Mouse (Mus musculus) olfactory bulb, adult 2 months (tissue): ENCODE data around the gene Srp68. TPM values are rescaled to one million over a fixed set of nuclear protein-coding genes. Genes with fewer than 3 reads are reported as not detected.

Experiments
- H3K27ac ChIP-seq: fragments of 200-500 bp; 2 replicates; pipeline ENCODE4 v1.5.1; 2012; ENCODE audit warnings: low read depth, low read length; ENCODE audit not compliant: insufficient read depth
- H3K4me1 ChIP-seq: fragments of 200-500 bp; 2 replicates; pipeline ENCODE4 v1.6.1; 2012; ENCODE audit warnings: low read length; ENCODE audit not compliant: control insufficient read depth, insufficient read depth
- H3K4me3 ChIP-seq: fragments of 200-500 bp; 2 replicates; pipeline ENCODE4 v1.5.1; 2012; ENCODE audit warnings: mild to moderate bottlenecking, low read depth, low read length, moderate library complexity; ENCODE audit not compliant: insufficient read depth
- CTCF ChIP-seq: fragments of 200-500 bp; IDR thresholded peaks from 2 replicates; pipeline ENCODE4 v1.5.1; 2012; ENCODE audit warnings: low read depth, mild to moderate bottlenecking, low read length, moderate library complexity; ENCODE audit not compliant: insufficient read depth
- POLR2A ChIP-seq: fragments of 200-500 bp; IDR thresholded peaks from 2 replicates; pipeline ENCODE4 v1.6.1; 2012; ENCODE audit warnings: mild to moderate bottlenecking, low read depth, low read length, moderate library complexity; ENCODE audit not compliant: insufficient read depth
- WGBS: fragments of 180-500 bp; shearing (Covaris S2); methylation state at CpG from one replicate; pipeline ENCODE4 v1.1.7; 2018; 5-methylcytosine and 5-hydroxymethylcytosine counted together
- polyA plus RNA-seq: library from polyadenylated mRNA; stranded (reverse); fragments of >200 nt; gene quantifications from 2 replicates; pipeline ENCODE4 v1.2.4, GENCODE M21; 2012; ENCODE audit warnings: low replicate concordance; ENCODE audit not compliant: missing spikeins, insufficient read depth, insufficient read length

The Srp68 gene
- polyA plus RNA-seq, 1 experiment = not detected

GRCm38 (mm10) chr11:116305423-116305822, 31.4 kb upstream of the Srp68 start:
- WGBS = 96% methylated on average over 2 of the region's 2 CpGs
- H3K27ac ChIP-seq = no peak overlapping the region
- no peak overlapping the region for H3K4me3 ChIP-seq

GRCm38 (mm10) chr11:116298621-116299020, 24.6 kb upstream of the Srp68 start:
- TF ChIP-seq POLR2A = no peak
- TF ChIP-seq CTCF = no peak
- Histone ChIP-seq H3K27ac (no peak overlapping the region), H3K4me1 (no peaks in the 10 kb centered on the region), H3K4me3 (no peak overlapping the region)
- 89% methylated on average over 6 of the region's 6 CpGs for WGBS

More at GRCm38 (mm10) chr11:116305423-116305822, 31.4 kb upstream of the Srp68 start:
- no peak for TF ChIP-seq POLR2A
- no peak for TF ChIP-seq CTCF
- peaks cover 7% of the 10 kb centered on the region for H3K4me1 ChIP-seq

- H3K4me1 ChIP-seq = no peaks in the 10 kb centered on the region
- WGBS = 93% methylated on average over 11 of the region's 11 CpGs
- no peak overlapping the region for H3K27ac ChIP-seq
- TF ChIP-seq CTCF (no peak), POLR2A (no peak)
- H3K4me3 ChIP-seq = no peak overlapping the region
Measured at GRCm38 (mm10) chr11:116298221-116298620, 24.2 kb upstream of the Srp68 start.

- no peaks in the 10 kb centered on the region for H3K4me1 ChIP-seq
- no peak overlapping the region for H3K27ac ChIP-seq
- 79% methylated on average over 3 of the region's 3 CpGs for WGBS
- H3K4me3 ChIP-seq = no peak overlapping the region
- TF ChIP-seq POLR2A = no peak
- TF ChIP-seq CTCF = no peak
Measured at GRCm38 (mm10) chr11:116297017-116297416, 23.0 kb upstream of the Srp68 start.

- WGBS = 83% methylated on average over 8 of the region's 8 CpGs
- Histone ChIP-seq H3K4me1 (no peaks in the 10 kb centered on the region), H3K4me3 (no peak overlapping the region), H3K27ac (no peak overlapping the region)
- no peak for TF ChIP-seq CTCF
Measured at GRCm38 (mm10) chr11:116296191-116296734, 22.2 kb upstream of the Srp68 start.

GRCm38 (mm10) chr11:116294319-116294718, 20.3 kb upstream of the Srp68 start:
- WGBS = 28% methylated on average over 5 of the region's 5 CpGs
- TF ChIP-seq CTCF = no peak
- no peak for TF ChIP-seq POLR2A
- no peaks in the 10 kb centered on the region for H3K4me1 ChIP-seq
- no peak overlapping the region for H3K4me3 ChIP-seq
- H3K27ac ChIP-seq = no peak overlapping the region

GRCm38 (mm10) chr11:116293538-116294137, 19.6 kb upstream of the Srp68 start:
- WGBS = 86% methylated on average over 12 of the region's 12 CpGs
- Histone ChIP-seq H3K4me1 (no peaks in the 10 kb centered on the region), H3K4me3 (no peak overlapping the region), H3K27ac (no peak overlapping the region)
- TF ChIP-seq POLR2A (no peak), CTCF (no peak)

- 92% methylated on average over 13 of the region's 13 CpGs for WGBS
- TF ChIP-seq POLR2A = no peak
- no peak for TF ChIP-seq CTCF
- no peak overlapping the region for H3K4me3 ChIP-seq
- no peak overlapping the region for H3K27ac ChIP-seq
- no peaks in the 10 kb centered on the region for H3K4me1 ChIP-seq
Measured at GRCm38 (mm10) chr11:116292401-116292800, 18.4 kb upstream of the Srp68 start.

GRCm38 (mm10) chr11:116290556-116290955, 16.5 kb upstream of the Srp68 start:
- H3K27ac ChIP-seq = no peak overlapping the region
- no peaks in the 10 kb centered on the region for H3K4me1 ChIP-seq
- no peak overlapping the region for H3K4me3 ChIP-seq
- TF ChIP-seq CTCF (no peak), POLR2A (no peak)
- WGBS = 76% methylated on average over 8 of the region's 8 CpGs

- Histone ChIP-seq H3K27ac (no peak overlapping the region), H3K4me3 (no peak overlapping the region), H3K4me1 (peaks cover 5% of the 10 kb centered on the region; the same call in 1 of the 2 replicates)
- WGBS = 79% methylated on average over 5 of the region's 5 CpGs
- TF ChIP-seq CTCF = no peak
- TF ChIP-seq POLR2A = no peak
Measured at GRCm38 (mm10) chr11:116287351-116287750, 13.3 kb upstream of the Srp68 start.
